Mouse (Mus musculus) liver, embryonic 16.5 days (tissue): Measurements from ENCODE around the gene Zmynd8. TPM values are rescaled to one million over a fixed set of nuclear protein-coding genes. Genes with fewer than 3 reads are reported as not detected.

Experiments
- ATAC-seq: fragments of 200-750 bp; cut with Nextera tagmentation; 2 replicates; pipeline ENCODE4 v1.8.0; 2017; ENCODE audit warnings: low read depth, mild to moderate bottlenecking, moderate number of reproducible peaks, moderate library complexity
- H3K27ac ChIP-seq: fragments of 300-500 bp; sonication (generic); 2 replicates; pipeline ENCODE4 v1.5.1; 2014; ENCODE audit warnings: mild to moderate bottlenecking, low read length
- H3K27me3 ChIP-seq: fragments of 300-500 bp; sonication (generic); 2 replicates; pipeline ENCODE4 v1.6.1; 2014; ENCODE audit warnings: low read depth, low read length, mixed read lengths; ENCODE audit not compliant: control insufficient read depth, insufficient read depth
- H3K36me3 ChIP-seq: fragments of 300-500 bp; sonication (generic); 2 replicates; pipeline ENCODE4 v1.6.1; 2014; ENCODE audit warnings: mild to moderate bottlenecking; ENCODE audit not compliant: control insufficient read depth, insufficient read depth
- H3K4me1 ChIP-seq: fragments of 300-500 bp; sonication (generic); 2 replicates; pipeline ENCODE4 v1.6.1; 2014; ENCODE audit warnings: low read depth, low read length, mixed read lengths; ENCODE audit not compliant: control insufficient read depth
- H3K4me2 ChIP-seq: fragments of 300-500 bp; sonication (generic); 2 replicates; pipeline ENCODE4 v1.6.1; 2014; ENCODE audit warnings: low read depth, low read length, mixed read lengths
- H3K4me3 ChIP-seq: fragments of 300-500 bp; sonication (generic); 2 replicates; pipeline ENCODE4 v1.5.1; 2014; ENCODE audit warnings: low read depth, mild to moderate bottlenecking, low read length
- H3K9ac ChIP-seq: fragments of 300-500 bp; sonication (generic); 2 replicates; pipeline ENCODE4 v1.6.1; 2014; ENCODE audit warnings: low read depth, low read length
- H3K9me3 ChIP-seq: fragments of 300-500 bp; sonication (generic); replicated peaks from 2 replicates; pipeline ENCODE4 v1.6.1; 2016; ENCODE audit warnings: low read length; ENCODE audit not compliant: control insufficient read depth
- WGBS: fragments of 180-500 bp; shearing (Covaris S2); extraction: QIAGEN DNeasy Blood & Tissue Kit; methylation state at CpG from one replicate; pipeline ENCODE4 v1.1.7; 2014; ENCODE audit not compliant: insufficient replicate concordance; 5-methylcytosine and 5-hydroxymethylcytosine counted together
- polyA plus RNA-seq: library from polyadenylated mRNA; unstranded; fragments of >200 nt; fragmentation: Nextera tagmentation; extraction: Ambion mirVana; gene quantifications from 2 replicates; pipeline ENCODE4 v1.2.1, GENCODE M21; 2015

Gene Zmynd8
- polyA plus RNA-seq, 1 experiment from 2014 or later, result 20.0 TPM

GRCm38 (mm10) chr2:165842241-165842640, 56.6 kb downstream of the Zmynd8 start:
- Histone ChIP-seq H3K27me3 (no peaks in the 10 kb centered on the region), H3K4me1 (no peaks in the 10 kb centered on the region), H3K4me3 (no peak overlapping the region), H3K9ac (no peak overlapping the region), H3K4me2 (no peak overlapping the region), H3K36me3 (peaks cover 83% of the 10 kb centered on the region), H3K9me3 (no peaks in the 10 kb centered on the region), H3K27ac (no peak overlapping the region)
- 83% methylated on average over 10 of the region's 10 CpGs for WGBS
- no peak for ATAC-seq

DNA sequence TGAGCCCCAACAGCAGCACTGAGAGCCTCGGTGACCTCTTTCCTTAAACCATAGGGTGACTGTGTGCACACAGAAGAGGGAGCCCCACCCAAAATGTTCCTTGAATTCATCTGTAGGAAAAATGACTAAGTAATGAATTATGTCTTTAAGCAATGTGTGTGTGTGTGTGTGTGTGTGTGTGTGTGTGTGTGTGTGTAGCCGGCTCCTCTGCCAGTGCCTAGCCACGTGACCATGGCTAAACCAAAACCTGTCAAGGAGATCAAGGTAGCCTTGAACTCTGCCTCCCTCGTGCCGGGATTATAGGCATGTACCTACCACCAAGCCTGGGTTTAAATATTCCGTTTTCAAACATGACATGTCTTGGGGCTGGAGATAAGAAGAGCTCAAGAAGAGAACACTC, 57.0 kb downstream of the Zmynd8 start:
- Histone ChIP-seq H3K4me1 (no peaks in the 10 kb centered on the region), H3K27ac (no peak overlapping the region), H3K4me3 (no peak overlapping the region), H3K27me3 (no peaks in the 10 kb centered on the region), H3K9ac (no peak overlapping the region), H3K36me3 (peaks cover 82% of the 10 kb centered on the region), H3K9me3 (no peaks in the 10 kb centered on the region), H3K4me2 (no peak overlapping the region)
- WGBS, result 83% methylated on average over 6 of the region's 6 CpGs
- ATAC-seq, result no peak

GRCm38 (mm10) chr2:165840852-165841251, 58.0 kb downstream of the Zmynd8 start:
- no peak for ATAC-seq
- Histone ChIP-seq H3K27ac (no peak overlapping the region), H3K9me3 (no peaks in the 10 kb centered on the region), H3K4me1 (no peaks in the 10 kb centered on the region), H3K27me3 (no peaks in the 10 kb centered on the region), H3K36me3 (peaks cover 78% of the 10 kb centered on the region), H3K4me2 (no peak overlapping the region), H3K9ac (no peak overlapping the region), H3K4me3 (no peak overlapping the region)
- WGBS, result 86% methylated on average over 7 of the region's 7 CpGs

DNA sequence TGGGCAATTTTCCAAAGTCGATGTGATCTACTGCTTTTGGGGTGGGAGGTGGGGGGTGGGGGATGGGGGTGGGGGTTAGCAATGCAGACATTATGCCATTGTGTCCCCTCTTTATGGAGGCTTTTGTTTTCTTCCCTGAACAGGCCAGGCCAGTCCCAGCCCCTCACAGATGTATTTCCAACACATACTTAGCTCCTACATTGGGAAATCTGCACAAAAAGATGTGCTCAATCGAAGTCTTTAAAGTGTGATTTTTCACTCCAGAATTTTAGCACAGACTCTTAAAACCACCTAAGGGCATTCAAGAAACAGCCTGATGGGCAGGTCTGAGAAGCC, 59.5 kb downstream of the Zmynd8 start:
- H3K36me3 ChIP-seq, result peaks cover 70% of the 10 kb centered on the region
- H3K27ac ChIP-seq, result no peak overlapping the region
- no peak overlapping the region for H3K9ac ChIP-seq
- no peaks in the 10 kb centered on the region for H3K4me1 ChIP-seq
- 74% methylated on average over 2 of the region's 2 CpGs for WGBS
- no peak overlapping the region for H3K4me2 ChIP-seq
- H3K9me3 ChIP-seq, result no peaks in the 10 kb centered on the region
- H3K27me3 ChIP-seq, result no peaks in the 10 kb centered on the region
- ATAC-seq, result no peak
- no peak overlapping the region for H3K4me3 ChIP-seq

DNA sequence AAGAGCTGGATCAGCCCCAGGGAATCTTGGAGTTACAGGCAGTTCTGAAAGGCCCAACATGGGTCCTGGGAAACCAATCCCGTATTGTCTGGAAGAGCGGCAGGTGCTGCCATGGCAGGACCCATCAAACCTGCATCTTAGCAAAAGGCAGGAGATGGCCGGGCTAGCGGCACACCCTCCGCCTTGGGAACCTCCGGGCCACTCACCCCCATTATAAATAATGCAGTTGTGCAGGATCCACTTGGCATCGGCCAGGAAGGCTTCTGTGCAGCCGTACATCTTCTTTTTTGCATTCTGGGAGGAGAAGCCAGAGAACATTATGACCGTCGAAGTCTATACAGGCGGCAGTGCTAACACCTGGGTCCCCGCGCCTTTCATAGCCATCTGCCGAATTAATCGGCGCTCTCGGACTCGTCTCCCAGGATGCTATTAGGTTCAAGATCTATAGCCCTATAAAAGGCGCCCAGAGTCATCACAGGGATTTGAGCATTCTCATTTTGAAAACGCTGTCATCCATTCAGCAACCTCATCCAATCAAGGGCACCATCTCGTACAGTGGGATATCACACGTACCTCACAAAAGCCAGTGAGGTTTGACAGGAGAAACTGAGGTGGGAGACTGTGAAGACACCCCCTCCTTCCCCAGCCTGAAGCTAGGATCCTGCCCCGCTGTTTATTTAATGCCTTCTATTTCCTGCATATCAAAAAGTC, 60.1 kb downstream of the Zmynd8 start:
- Histone ChIP-seq H3K36me3 (peaks cover 69% of the 10 kb centered on the region), H3K4me3 (no peak overlapping the region), H3K4me1 (no peaks in the 10 kb centered on the region), H3K4me2 (no peak overlapping the region), H3K9ac (no peak overlapping the region), H3K27ac (no peak overlapping the region), H3K27me3 (no peaks in the 10 kb centered on the region), H3K9me3 (no peaks in the 10 kb centered on the region)
- ATAC-seq, result no peak
- 89% methylated on average over 23 of the region's 23 CpGs for WGBS

- Histone ChIP-seq H3K27ac (no peak overlapping the region), H3K9ac (no peak overlapping the region), H3K9me3 (no peaks in the 10 kb centered on the region), H3K36me3 (peaks cover 55% of the 10 kb centered on the region), H3K27me3 (no peaks in the 10 kb centered on the region), H3K4me1 (no peaks in the 10 kb centered on the region), H3K4me2 (no peak overlapping the region), H3K4me3 (no peak overlapping the region)
- ATAC-seq, result no peak
- WGBS, result 82% methylated on average over 13 of the region's 13 CpGs
Observed at GRCm38 (mm10) chr2:165834601-165835000, 64.2 kb downstream of the Zmynd8 start.

DNA sequence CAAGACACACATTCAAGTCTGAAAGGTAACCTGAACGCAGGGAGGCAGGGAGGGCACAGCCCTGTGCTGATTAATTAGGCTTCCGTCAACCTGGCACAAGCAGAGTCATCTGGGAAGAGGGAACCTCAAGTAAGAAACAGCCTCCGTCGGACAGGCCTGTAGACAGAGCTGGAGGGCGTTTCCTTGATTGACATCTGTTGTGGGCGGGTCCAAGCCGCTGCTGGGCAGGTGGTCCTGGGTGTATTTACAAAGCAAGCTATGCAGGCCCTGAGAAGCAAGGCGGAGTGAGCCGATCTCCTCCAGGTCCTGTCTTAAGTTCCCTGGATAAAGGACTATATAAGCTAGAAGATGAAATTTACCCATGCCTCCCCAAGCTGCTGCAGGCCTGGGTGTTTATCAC, 65.3 kb downstream of the Zmynd8 start:
- Histone ChIP-seq H3K4me2 (no peak overlapping the region), H3K4me1 (no peaks in the 10 kb centered on the region), H3K9ac (no peak overlapping the region), H3K27ac (no peak overlapping the region), H3K27me3 (no peaks in the 10 kb centered on the region), H3K9me3 (no peaks in the 10 kb centered on the region), H3K36me3 (peaks cover 51% of the 10 kb centered on the region), H3K4me3 (no peak overlapping the region)
- no peak for ATAC-seq
- 77% methylated on average over 9 of the region's 9 CpGs for WGBS

DNA sequence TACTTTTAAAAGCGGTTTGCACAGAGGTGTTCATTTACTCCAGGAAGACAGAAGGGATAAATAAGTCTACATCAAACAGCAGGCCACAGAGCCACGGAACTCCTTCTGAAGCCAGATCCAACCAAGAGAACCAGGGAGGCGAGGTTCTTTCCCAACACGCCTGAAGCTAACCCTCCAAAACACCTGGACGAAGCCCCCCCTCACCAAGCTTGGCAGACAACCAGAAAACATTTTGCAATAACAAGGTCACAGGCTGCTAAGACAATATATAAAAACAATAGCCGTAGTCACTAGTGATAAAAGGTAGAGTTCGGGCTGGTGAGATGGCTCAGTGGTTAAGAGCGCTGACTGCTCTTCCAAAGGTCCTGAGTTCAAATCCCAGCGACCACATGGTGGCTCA, 66.1 kb downstream of the Zmynd8 start:
- H3K27ac ChIP-seq, result no peak overlapping the region

GRCm38 (mm10) chr2:165832295-165832694, 66.5 kb downstream of the Zmynd8 start:
- H3K36me3 ChIP-seq, result peaks cover 50% of the 10 kb centered on the region
- no peak for ATAC-seq
- no peak overlapping the region for H3K4me2 ChIP-seq
- H3K4me1 ChIP-seq, result no peaks in the 10 kb centered on the region
- 85% methylated on average over 9 of the region's 9 CpGs for WGBS
- no peaks in the 10 kb centered on the region for H3K9me3 ChIP-seq
- H3K9ac ChIP-seq, result no peak overlapping the region
- H3K27me3 ChIP-seq, result no peaks in the 10 kb centered on the region
- H3K4me3 ChIP-seq, result no peak overlapping the region
- no peak overlapping the region for H3K27ac ChIP-seq

More for the DNA sequence above, 66.1 kb downstream of the Zmynd8 start:
- Histone ChIP-seq H3K36me3 (peaks cover 51% of the 10 kb centered on the region), H3K27me3 (no peaks in the 10 kb centered on the region), H3K4me2 (no peak overlapping the region), H3K4me1 (no peaks in the 10 kb centered on the region), H3K9ac (no peak overlapping the region), H3K4me3 (no peak overlapping the region), H3K9me3 (no peaks in the 10 kb centered on the region)
- 88% methylated on average over 9 of the region's 9 CpGs for WGBS
- no peak for ATAC-seq
